Mouse (Mus musculus): ENCODE measurements around the gene Cyp2e1.

DNA sequence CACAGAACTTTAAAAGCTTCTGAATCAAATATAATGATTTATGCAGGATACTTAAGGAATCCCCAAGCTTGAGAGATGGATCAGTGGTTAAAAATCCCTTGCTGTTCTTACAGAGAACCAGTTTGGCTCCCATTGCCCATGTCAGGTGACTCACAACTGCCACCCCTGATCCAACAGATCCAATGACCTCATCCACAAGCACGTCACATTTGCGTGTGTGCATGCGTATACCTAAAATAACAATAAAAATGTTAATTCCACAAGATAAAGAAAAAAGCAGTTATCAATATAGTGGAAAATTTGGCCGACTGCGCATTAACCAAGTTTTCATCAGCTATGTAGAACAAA lies 57.7 kb downstream of the Cyp2e1 start:
- TF ChIP-seq POLR2A (IDR thresholded peaks at IDR 0.05; ENCODE audit: insufficient read depth, low read depth, low read length) (no peak), CTCF (IDR thresholded peaks at IDR 0.05; ENCODE audit: insufficient read depth, low read depth, low read length) (no peak)

Measured in olfactory bulb, adult 2 months (tissue).